ENCODE assay signal across 9 mouse cellular contexts in genomic region chr17:45734333-45734732, GRCm38 (mm10). TPM values are rescaled to one million over a fixed set of nuclear protein-coding genes. Genes with fewer than 3 reads are reported as not detected.
DNase-seq lines count a peak whose midpoint lies in the region; ATAC-seq lines count a peak whose summit lies in the region.
"Had no signal": no experiment of that assay in that cellular context is flagged by ENCODE, and none has a peak within 500 bp of the region (broad histone marks: within the 10 kb centered on the region; RNA-seq: fewer than 3 reads in every experiment).

No protein-coding gene starts in this region.

- no peak for DNase-seq in heart, adult 8-10 months (ENCODE audit: low spot score)
- no peak for DNase-seq in adrenal gland, postnatal 14 days
- DNase-seq in left cerebral cortex, postnatal 14 days (ENCODE audit: low spot score in 2 of 2) = no peak
- DNase-seq: thymus, adult 18-20 months had no signal

- peak overlapping the region; percentile 80 for H3K4me2 ChIP-seq in heart, embryonic 16.5 days (ENCODE audit: low read depth, low read length)
- peak overlapping the region; percentile 93 for H3K4me2 ChIP-seq in hindbrain, embryonic 16.5 days (ENCODE audit: low read length)
- H3K4me2 ChIP-seq in midbrain, embryonic 15.5 days = peak overlapping the region; percentile 79

- H3K4me1 ChIP-seq in heart, embryonic 16.5 days (ENCODE audit: control insufficient read depth, insufficient read depth, low read length) = peaks cover 41% of the 10 kb centered on the region
- H3K4me1 ChIP-seq in brown adipose tissue, adult 24 weeks (ENCODE audit: control insufficient read depth, insufficient read depth, insufficient read length, low read length) = peaks cover 3% of the 10 kb centered on the region
- H3K4me1 ChIP-seq in hindbrain, embryonic 16.5 days (ENCODE audit: control insufficient read depth, insufficient read depth, low read depth, low read length) = peaks cover 32% of the 10 kb centered on the region
- H3K4me1 ChIP-seq in midbrain, embryonic 15.5 days = peaks cover 39% of the 10 kb centered on the region

- peak overlapping the region; percentile 77 for H3K9ac ChIP-seq in heart, embryonic 16.5 days (ENCODE audit: low read length)
- peak overlapping the region; percentile 72; the same call in 1 of the 2 replicates for H3K9ac ChIP-seq in hindbrain, embryonic 16.5 days (ENCODE audit: low read depth, low read length)
- H3K9ac ChIP-seq in midbrain, embryonic 15.5 days = no peak overlapping the region

- H3K27me3 ChIP-seq in heart, embryonic 16.5 days (ENCODE audit: control insufficient read depth, insufficient read depth, low read length) = no peaks in the 10 kb centered on the region
- H3K27me3 ChIP-seq in hindbrain, embryonic 16.5 days (replicated peaks; ENCODE audit: control insufficient read depth, insufficient read depth, low read length) = no peaks in the 10 kb centered on the region; the same call in 1 of the 2 replicates
- 0 out of 2 replicates have a peak, but pooled peaks cover 7% of the 10 kb centered on the region for H3K27me3 ChIP-seq in midbrain, embryonic 15.5 days (replicated peaks)

- H3K27ac ChIP-seq in heart, embryonic 16.5 days (ENCODE audit: low read length) = peak overlapping the region; percentile 77
- peak overlapping the region; percentile 25; the same call in 1 of the 2 replicates for H3K27ac ChIP-seq in brown adipose tissue, adult 24 weeks (replicated peaks; ENCODE audit: low read depth, low read length)
- H3K27ac ChIP-seq in hindbrain, embryonic 16.5 days (ENCODE audit: low read depth, low read length) = peak overlapping the region; percentile 75
- peak overlapping the region; percentile 51; the same call in 1 of the 2 replicates for H3K27ac ChIP-seq in midbrain, embryonic 15.5 days

- peak overlapping the region; percentile 46 for H3K4me3 ChIP-seq in heart, embryonic 16.5 days (ENCODE audit: low read length)
- H3K4me3 ChIP-seq in brown adipose tissue, adult 24 weeks (ENCODE audit: insufficient read depth, low read depth, low read length) = no peak overlapping the region
- no peak overlapping the region; the same call in 1 of the 2 replicates for H3K4me3 ChIP-seq in hindbrain, embryonic 16.5 days (ENCODE audit: low read length)
- H3K4me3 ChIP-seq in midbrain, embryonic 15.5 days = 0 out of 2 replicates have a peak overlapping the region, but pooled peaks have one; percentile 32

- intact Hi-C loops in left cerebral cortex, postnatal 14 days (cut with DNase I) = no loop called here

- ATAC-seq in heart, embryonic 16.5 days (replicated peaks; ENCODE audit: extremely low read depth, insufficient read depth, low FRiP score) = no peak
- no peak for ATAC-seq in hindbrain, embryonic 16.5 days
- no peak for ATAC-seq in midbrain, embryonic 15.5 days (replicated peaks)
- no peak for ATAC-seq in cerebellum, adult (ENCODE audit: insufficient number of reproducible peaks, low FRiP score, low TSS enrichment)

- H3K9me3 ChIP-seq in heart, embryonic 16.5 days (replicated peaks; ENCODE audit: control insufficient read depth, low read length) = no peaks in the 10 kb centered on the region
- no peaks in the 10 kb centered on the region for H3K9me3 ChIP-seq in hindbrain, embryonic 16.5 days (ENCODE audit: control insufficient read depth, low read length)
- no peaks in the 10 kb centered on the region for H3K9me3 ChIP-seq in midbrain, embryonic 15.5 days

- no peaks in the 10 kb centered on the region for H3K36me3 ChIP-seq in heart, embryonic 16.5 days (ENCODE audit: control insufficient read depth, insufficient read depth)
- H3K36me3 ChIP-seq in hindbrain, embryonic 16.5 days (ENCODE audit: control insufficient read depth, insufficient read depth, low read length) = no peaks in the 10 kb centered on the region
- H3K36me3 ChIP-seq in midbrain, embryonic 15.5 days (replicated peaks) = no peaks in the 10 kb centered on the region

- WGBS in heart, embryonic 16.5 days = 39% methylated on average over 3 of the region's 3 CpGs
- 15% methylated on average over 3 of the region's 3 CpGs for WGBS in hindbrain, embryonic 16.5 days
- whole genome bisulfite sequencing in midbrain, embryonic 15.5 days = 12% methylated on average over 3 of the region's 3 CpGs

RNA-seq across cellular contexts. Expression of gene 1600014C23Rik, which starts 0.7 kb away (rescaled TPM):
- 0.54 and 1.4 TPM in 2 replicates for polyA plus RNA-seq in heart, embryonic 16.5 days (2015; fragmentation: Nextera tagmentation; extraction: Ambion mirVana)
- 1 to 10 TPM in 1 of 4 experiments, under 1 TPM in 3; 0.56 to 1.2 (median 0.94) TPM for total RNA-seq in heart, adult 8-10 months (2022)
- polyA plus RNA-seq in brown adipose tissue, adult 24 weeks (2012; ENCODE audit: insufficient read depth, insufficient read length, missing spikeins) = not detected in 2 replicates
- polyA plus RNA-seq in hindbrain, embryonic 16.5 days (2015; fragmentation: Nextera tagmentation; extraction: Ambion mirVana) = 0.66 TPM in 1 of 2 replicates, not detected in the other
- 0.61 TPM in 1 of 2 replicates, not detected in the other for polyA plus RNA-seq in midbrain, embryonic 15.5 days (2015; fragmentation: Nextera tagmentation; extraction: Ambion mirVana)
- not detected in 2 replicates for total RNA-seq in adrenal gland, postnatal 14 days (2021)
- total RNA-seq in left cerebral cortex, postnatal 14 days (2021) = under 1 TPM in 1 of 2 experiments, not detected in 1; 0.77 TPM

RNA-seq across cellular contexts. Expression of gene Tmem63b, which starts 47.6 kb away (rescaled TPM):
- polyA plus RNA-seq in heart, embryonic 16.5 days (2015; fragmentation: Nextera tagmentation; extraction: Ambion mirVana) = 40.4 and 47.6 TPM in 2 replicates
- 10 to 100 TPM; 91.5 to 96.4 (median 93.2) TPM for total RNA-seq in heart, adult 8-10 months (2022)
- polyA plus RNA-seq in brown adipose tissue, adult 24 weeks (2012; ENCODE audit: insufficient read depth, insufficient read length, missing spikeins) = 14.2 and 24.2 TPM in 2 replicates
- 147 and 148 TPM in 2 replicates for polyA plus RNA-seq in hindbrain, embryonic 16.5 days (2015; fragmentation: Nextera tagmentation; extraction: Ambion mirVana)
- polyA plus RNA-seq in midbrain, embryonic 15.5 days (2015; fragmentation: Nextera tagmentation; extraction: Ambion mirVana) = 173 and 177 TPM in 2 replicates
- 45.4 and 48.1 TPM in 2 replicates for total RNA-seq in adrenal gland, postnatal 14 days (2021)
- 100 to 1,000 TPM; 220 to 225 TPM for total RNA-seq in left cerebral cortex, postnatal 14 days (2021)

RNA-seq across cellular contexts. Expression of gene Mrpl14, which starts 48.2 kb away (rescaled TPM):
- 137 and 143 TPM in 2 replicates for polyA plus RNA-seq in heart, embryonic 16.5 days (2015; fragmentation: Nextera tagmentation; extraction: Ambion mirVana)
- 100 to 1,000 TPM; 163 to 174 (median 168) TPM for total RNA-seq in heart, adult 8-10 months (2022)
- polyA plus RNA-seq in brown adipose tissue, adult 24 weeks (2012; ENCODE audit: insufficient read depth, insufficient read length, missing spikeins) = 138 and 175 TPM in 2 replicates
- polyA plus RNA-seq in hindbrain, embryonic 16.5 days (2015; fragmentation: Nextera tagmentation; extraction: Ambion mirVana) = 128 and 134 TPM in 2 replicates
- 118 and 124 TPM in 2 replicates for polyA plus RNA-seq in midbrain, embryonic 15.5 days (2015; fragmentation: Nextera tagmentation; extraction: Ambion mirVana)
- total RNA-seq in adrenal gland, postnatal 14 days (2021) = 119 and 122 TPM in 2 replicates
- total RNA-seq in left cerebral cortex, postnatal 14 days (2021) = 10 to 100 TPM; 42.9 to 46.3 TPM

Comparison
In these comparisons a context has a peak if more than half of its experiments do, and no peak if none do; other contexts are left out.
1. H3K27ac ChIP-seq: peak in every context shown above with its lines; median percentile 77 in heart, embryonic 16.5 days; 75 in hindbrain, embryonic 16.5 days; 51 in midbrain, embryonic 15.5 days; 25 in brown adipose tissue, adult 24 weeks.
2. H3K4me3 ChIP-seq: peak in heart, embryonic 16.5 days (single experiment) and midbrain, embryonic 15.5 days (single experiment); none in brown adipose tissue, adult 24 weeks (single experiment) and hindbrain, embryonic 16.5 days (single experiment).
3. Peak in every context shown above with its lines, with median percentiles within 50 percentile points of each other: H3K4me2 ChIP-seq.